Mouse (Mus musculus) lung, postnatal 25 days (tissue): ENCODE measurements around the gene Ace.

Experiments used
- DNase-seq: peaks from one replicate; pipeline ENCODE4 v3.0.0; 2022; ENCODE audit warnings: low spot score

The Ace gene

DNA sequence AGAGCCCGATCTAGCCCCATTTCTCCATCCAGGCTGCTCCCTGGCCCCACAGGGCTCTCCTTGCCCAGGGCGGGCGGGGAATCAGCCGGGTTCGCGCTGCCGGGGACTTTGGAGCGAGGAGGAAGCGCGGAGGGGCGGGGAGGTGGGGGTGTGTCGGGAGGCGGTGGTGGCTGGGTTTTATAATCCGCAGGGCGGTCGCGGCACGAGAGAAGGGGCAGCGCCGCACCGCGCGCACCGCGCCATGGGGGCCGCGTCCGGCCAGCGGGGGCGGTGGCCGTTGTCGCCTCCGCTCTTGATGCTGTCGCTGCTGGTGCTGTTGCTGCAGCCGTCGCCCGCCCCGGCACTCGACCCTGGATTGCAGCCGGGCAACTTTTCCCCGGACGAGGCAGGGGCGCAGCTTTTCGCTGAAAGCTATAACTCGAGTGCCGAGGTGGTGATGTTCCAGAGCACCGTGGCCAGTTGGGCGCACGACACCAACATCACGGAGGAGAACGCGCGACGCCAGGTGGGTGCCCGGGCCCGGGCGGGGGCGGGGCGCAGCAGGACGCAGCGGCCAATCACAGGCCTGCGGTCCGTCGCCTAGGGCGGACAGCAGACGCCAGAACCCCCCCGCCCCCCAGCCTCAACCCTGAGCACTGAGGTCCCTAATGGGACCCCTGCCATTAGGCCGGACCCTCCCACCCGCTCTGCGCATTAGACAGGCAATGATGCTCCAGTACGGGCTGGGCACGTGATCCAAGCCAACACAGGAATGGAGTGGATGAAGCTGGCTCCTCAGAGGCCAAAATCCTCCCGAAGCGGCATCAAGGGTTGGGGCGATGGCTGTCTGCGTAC lies at the start of gene Ace:
Ace (plus strand) TSS at position 205 of the 834 bp plus-strand sequence.
- peak; percentile 66 for DNase-seq

DNA sequence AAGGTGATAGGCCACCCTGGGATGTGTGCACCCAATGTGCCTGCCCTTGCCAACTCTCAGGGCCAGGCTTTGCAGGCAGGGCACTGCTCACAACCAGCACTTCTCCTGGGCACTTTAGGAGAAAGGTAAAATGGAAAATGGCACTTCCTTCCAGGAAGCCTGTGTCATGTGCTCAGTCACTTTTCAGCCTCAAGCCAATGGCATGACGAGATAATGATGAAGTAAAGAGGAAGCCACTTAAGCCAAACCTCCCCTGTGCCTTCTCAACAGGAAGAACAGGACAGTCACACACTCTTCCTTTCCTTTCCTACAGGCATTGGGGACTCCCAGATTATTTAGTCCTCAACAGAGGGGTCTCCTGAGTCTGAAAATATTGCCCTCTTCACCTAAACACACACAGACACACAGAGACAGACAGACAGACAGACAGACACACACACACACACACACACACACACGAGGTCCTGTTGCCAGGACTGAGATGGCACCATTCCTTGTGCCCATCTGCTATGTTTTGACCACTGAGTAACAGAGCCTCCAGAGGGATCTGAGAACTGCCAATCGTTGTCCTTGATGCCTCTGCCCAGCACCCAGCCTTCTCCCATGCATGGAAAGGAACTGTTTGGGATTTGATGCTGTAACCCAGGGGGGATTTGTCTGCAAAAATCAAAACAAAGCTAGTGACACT lies 47.5 kb upstream of the Ace start:
- no peak for DNase-seq

DNA sequence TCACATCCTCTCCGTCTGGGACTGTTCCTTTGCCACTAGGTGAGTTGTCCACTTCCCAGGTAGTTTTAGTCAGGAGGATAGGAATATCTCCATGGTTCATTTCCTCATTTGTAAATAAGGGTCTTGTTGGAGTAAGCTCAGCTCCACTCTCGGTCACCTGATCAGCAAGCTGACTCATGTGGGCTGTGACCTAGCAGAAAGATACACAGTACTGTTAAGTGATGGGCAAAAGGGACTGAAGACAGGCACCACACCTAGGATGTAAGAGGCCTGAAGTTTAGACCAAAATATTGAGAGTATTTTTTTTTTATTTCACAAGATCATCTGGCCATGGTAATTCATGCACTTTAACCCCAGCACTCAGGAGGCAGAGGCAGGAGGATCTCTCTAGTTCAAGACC lies 46.9 kb upstream of the Ace start:
- DNase-seq: no peak

DNA sequence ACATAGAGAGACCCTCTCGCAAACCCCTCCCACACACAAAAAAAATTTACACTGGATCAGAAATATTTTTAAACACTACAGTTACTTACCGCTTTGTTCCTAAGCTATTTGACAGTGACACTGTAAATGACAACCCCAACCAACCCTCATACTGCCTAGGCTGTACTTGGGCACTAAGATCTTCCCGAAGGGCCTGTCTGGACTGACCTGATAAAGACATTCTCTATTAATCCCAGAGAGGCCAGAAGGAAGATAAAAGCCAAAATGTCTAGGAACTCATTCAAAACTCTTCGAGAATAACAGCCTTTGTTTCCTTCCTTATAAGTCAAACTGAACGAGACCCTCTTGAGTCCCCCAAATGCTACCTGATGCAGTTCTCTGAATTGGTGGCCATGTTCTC lies 46.5 kb upstream of the Ace start:
- DNase-seq: no peak

DNA sequence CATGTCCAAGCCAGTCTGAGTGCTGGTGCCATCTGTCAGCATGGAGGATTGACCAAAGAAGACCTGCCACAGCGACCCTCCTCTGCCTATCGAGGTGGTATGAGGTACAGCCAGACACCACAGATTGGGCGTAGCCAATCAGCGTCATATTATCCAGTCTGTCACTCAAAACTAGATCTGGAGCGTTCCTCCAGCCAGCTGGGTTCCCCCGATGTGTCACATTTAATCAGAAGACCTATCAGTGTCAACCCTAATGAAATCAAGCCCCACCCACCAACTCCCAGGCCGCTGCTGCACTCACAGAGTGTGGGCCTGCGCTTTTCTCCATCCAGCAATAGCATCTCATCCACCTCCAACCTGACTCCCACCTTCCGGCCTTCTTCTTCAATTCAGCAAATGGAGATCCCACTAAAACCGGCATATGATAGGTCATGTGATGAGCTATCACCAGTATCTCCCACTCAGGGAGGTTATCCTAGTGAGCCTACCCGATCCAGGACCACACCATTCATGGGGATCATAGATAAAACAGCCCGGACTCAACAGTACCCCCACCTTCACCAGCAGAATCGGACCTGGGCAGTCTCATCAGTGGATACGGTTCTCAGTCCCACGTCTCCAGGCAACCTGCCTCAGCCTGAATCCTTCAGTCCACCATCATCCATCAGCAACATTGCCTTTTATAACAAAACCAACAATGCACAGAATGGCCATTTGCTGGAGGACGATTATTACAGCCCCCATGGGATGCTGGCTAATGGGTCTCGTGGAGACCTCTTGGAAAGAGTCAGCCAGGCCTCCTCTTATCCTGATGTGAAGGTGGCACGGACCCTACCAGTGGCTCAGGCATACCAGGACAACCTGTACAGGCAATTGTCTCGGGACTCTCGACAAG lies 44.7 kb upstream of the Ace start:
- no peak for DNase-seq

DNA sequence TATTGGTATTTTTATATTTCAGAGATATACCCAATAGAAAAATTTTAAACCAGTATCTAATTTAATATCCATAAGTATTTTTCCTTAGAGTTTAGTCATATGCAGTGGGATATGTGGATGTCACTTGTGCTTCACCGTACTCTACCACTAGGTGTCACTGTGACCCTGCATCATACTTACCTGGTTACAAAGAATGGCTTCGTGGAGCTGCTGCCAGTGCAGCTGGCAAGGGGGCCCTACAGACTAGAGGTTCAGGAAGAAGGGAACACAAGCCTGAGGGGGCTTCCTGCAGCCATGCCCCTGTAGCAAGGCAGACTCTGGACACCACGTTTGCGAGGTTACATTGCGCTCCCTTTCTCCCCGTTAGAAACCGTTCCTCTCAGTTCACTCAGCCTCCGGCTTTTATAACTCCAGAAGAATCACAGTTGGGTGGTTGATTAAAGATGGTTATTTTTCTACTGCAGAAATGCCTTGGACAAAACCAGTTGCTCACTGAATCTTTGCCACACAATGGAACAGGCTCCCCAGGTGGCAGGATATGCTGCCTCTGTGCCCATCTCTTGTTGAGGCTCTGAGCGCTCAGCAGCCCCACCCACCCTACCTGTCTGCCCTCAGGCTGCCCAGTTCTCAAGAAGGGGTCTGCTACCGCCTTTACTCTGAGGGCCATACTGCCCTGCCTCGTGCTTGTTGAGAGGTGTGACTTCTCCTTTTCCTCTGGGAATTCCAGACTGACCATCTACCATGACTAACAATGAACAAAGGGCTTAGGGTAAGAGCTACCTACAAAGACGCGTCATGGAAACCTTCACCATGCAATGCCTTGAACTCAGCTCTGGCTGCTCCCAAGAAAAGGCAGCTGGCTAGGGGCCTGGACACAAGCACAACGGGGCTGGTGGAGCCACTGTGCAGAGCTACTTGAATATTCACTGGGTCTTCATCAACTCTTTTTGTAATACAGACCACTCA lies 40.4 kb upstream of the Ace start:
- DNase-seq: peak; percentile 85

DNA sequence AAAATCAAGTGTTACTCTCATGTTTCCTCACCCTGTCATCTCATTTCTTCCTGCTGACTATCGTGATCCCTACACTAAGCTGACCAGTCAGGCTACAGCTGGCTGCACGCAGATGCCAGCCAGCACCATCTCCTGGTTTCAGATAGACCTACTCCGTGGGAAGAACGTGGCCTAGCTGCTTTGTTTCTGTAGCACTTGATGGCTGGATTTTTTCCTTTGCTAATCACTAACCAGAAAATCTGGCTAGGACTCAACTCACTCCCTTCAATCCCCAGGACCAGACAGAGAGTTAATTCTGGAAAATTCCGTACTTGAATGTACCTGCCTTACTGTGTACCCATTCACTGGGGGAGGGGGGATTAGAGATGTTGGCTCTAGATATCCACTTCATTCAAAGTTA lies 39.6 kb upstream of the Ace start:
- DNase-seq: no peak

DNA sequence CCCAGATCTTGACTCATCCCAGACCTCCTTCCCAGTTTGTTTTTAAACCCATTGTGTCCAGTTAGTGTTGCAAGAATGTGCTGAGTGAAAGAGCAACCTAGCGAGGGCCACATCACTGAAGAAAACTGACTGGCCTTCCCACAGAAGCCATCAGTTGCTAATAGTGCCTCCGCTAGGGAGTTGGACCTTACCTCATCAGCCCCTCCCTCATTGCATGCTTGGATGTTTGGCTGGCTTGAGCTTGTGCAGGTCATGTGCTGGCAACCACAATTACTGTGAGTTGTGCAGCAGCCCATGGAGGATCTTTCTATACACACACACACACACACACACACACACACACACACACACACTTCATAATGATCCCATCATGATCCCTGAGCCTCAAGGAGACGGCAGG lies 36.4 kb upstream of the Ace start:
- DNase-seq: no peak

DNA sequence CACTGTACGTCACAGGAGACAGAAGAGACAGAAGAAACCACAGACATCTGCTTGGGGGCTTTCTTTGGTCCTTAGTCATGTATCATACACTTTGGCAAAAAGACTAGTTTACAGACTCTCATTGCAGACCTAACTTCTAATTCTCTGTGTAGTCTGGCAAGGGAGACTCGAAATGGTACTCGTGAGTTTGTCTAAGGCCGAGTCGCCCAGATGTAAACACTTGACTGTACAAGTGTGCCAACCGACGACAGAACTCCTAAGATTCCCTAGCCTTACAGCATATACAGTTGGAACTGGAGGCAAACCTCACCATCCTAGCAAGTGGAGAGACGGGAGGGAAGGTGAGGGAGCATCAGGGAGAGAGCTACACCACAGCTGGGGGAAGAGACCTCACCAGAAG lies 34.0 kb upstream of the Ace start:
- DNase-seq: peak; percentile 70

DNA sequence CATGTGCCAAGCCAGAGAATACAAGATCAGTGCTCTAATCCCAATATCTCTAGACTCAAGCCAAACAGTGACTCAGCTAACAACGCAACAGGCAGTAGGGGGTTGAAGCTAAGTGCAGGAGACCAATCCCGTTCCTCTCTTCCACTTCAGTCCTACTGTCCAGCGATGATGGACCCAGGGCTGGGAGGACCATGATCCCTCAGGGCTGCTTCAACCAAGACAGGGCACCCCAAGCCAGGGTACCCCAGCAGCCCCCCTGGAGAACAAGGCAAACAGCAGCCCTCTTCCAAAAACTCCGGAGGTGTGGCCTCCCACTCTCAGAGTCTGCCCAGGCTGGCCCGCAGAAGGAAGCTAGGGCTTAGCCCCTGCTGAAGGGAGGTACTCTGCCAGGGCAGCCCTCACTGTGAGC lies 33.4 kb upstream of the Ace start:
- no peak for DNase-seq

DNA sequence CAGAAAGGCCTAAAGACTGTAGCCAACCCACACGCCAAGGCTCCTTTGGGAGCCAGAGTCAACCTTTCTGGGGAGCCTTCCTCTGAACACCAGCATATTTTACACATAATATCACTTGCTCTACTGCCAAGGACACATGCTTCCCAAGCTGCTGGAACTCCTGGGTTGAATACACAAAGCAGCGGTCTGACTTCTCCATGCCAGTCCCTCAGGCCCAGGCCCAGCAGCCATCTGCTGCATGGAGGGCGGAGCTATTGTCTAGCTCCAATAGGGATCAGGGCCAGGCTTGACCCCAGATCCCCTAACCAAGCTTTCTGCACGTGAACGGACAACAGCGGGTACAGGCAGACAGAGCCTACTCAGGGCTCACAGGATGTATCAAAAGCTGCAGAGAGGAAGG lies 32.9 kb upstream of the Ace start:
- DNase-seq: no peak

DNA sequence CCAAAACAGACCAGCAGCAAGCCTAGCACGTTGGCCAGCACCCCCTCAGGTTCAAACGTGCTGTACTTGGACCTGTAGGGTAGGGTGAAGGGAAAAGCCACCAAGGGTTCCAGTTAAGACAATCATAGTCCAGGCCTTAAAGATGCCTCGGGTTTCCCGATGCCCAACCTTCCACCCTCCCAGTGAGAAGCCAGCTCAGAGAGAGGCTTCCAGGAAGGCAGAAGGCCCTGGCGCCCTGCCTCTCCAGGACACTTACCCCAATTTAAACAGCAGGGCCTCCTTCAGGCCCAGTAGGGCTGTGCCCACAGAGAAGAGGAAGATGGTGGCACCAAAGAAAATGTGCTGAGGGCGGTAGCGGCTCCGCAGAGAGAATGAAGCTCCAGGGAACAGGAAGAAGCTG lies 32.2 kb upstream of the Ace start:
- DNase-seq: no peak

DNA sequence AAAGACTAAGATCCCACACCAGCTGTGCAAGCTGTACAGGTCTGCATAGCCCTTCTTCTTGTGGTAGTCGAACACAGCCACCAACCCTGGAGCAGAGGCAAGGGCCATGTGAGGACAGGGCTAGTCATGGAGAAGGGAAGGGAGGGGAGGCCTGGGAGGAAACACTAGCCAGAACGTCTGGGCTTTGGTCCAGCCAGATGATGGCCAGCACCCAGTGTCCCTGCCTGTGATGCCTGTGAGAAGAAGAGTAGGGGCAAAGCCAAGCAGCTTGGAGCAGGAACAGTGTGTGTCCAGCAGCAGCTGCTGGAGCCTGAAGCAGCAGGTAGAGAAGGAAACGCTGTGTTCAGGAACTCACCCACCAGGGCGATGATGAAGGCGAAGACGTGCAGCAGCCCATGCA lies 31.5 kb upstream of the Ace start:
- peak; percentile 64 for DNase-seq

DNA sequence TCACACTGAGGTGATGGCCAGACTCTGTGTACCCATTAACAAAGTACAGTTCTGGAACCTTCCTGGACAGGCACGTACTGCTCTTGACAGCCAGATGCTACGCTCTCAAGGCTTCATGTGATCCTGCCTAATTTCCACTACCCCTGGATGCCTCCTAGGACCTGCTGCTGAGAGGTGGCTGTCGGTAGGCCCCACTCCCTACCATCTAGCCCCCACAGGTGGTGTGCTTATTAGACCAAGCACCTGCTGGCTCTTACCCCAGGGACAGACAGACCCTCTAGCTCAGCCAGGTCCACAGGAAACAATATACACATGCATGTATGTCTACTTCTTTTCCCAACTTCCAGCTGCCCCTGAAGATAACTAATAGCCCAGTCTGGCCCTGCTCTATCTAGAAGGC lies 30.8 kb upstream of the Ace start:
- DNase-seq: no peak

DNA sequence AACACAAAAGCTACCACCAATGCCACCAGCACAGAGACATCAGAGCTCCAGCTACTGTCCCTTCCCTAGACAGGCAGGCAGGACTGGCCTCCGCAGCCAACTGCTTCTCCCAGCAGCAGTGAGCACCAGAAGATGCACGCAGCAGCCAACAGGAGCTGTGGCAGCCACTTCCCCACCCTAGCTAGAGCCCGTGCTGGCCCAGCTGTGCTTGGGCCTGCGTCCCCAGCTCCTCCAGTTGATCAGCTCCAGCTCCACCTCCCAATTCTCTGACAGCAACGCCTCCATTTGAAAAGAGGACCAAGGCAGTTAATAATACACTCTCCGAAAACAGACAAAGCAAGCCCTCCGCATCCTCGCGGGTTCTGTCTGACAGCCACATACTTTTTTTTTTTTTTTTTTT lies 29.0 kb upstream of the Ace start:
- no peak for DNase-seq

DNA sequence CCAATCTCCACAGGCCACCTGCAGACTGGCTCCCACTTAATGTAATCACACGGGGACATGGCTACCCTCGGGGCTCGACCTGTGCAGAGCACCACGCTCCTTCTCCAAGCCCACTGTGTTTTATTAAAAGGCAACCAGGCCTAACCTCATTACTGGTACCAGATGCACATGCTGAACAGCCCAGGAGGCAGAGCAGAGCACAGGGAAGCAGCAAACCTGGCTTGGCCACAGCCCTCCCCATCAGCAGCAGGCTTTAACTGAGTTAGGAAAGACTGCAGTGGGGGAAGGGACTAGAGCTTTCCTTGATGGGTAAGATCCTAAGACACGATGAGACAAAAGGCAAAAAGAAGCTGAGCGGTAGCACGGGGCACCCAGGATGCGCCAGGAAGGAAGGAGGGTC lies 25.8 kb upstream of the Ace start:
- DNase-seq: no peak

DNA sequence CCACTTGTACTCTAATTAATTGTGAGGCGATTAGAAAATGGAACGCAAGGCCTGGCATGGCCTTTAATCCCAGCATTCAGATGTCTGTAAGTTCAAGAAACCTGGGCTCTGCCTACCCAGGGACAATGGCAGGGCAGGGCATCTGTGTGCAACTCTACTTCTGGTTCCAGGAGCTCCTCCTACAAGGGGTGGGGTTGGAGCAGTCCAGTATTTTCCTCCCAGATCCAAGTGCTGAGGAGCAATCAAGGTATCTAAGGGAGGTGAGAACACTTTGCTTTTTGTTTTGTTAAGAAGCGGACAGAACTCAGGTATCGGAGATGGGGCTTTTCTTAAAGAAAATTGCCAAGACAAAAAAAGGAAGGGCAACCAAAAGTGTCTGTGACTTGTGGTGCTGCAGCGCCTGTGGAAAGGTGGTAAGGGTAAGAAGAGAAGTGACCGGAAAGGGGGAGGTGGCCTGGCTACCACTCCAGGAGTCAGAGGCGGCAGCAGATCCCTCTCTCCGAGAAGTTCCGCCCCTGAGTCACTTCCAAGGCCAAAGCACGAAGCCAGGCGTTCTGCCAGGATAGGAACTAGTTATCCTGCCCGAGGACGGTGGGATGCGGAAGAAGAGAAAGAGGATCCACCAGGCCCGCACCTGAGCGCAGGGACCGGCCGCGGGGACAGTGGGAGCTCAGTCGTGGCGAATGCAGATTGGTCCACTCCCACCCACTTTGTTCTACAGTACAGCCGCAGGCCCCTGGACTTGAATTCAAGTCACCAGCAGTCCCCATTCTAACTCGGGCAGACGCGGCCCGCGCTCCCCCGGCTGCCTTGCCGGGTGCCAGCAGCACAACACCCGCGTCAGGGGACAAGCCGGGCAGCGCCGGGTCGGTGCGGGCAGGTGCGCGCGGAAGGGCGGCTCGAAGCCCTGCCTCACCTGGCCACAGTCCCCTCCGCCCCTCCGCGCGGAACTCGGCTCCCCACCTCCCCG lies 24.3 kb upstream of the Ace start:
- DNase-seq: peak; percentile 84

DNA sequence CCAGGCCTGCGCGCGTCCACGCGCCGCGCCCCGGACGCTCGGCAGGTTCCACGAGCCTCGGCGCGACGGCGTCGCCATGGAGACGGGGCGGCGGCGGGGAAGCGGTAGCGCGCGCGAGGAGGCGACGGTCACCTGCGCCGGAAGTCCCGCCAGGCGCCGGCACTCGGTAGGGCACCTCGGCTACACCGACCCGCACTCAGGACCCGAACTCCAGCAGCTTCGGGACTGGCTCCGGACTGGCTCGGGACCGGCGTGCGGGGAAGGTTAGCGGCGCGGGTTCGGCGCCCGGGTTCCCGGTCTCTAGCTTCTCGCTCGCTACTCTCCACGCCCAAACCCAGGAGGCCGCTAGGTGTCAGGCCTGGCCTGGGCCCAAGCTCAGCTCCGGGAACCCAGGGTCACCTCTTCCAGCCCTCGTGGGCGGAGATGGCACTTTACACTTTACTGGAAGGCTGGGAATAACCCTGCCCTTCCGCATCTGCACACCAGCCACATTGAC lies 23.6 kb upstream of the Ace start:
- DNase-seq: peak; percentile 89

DNA sequence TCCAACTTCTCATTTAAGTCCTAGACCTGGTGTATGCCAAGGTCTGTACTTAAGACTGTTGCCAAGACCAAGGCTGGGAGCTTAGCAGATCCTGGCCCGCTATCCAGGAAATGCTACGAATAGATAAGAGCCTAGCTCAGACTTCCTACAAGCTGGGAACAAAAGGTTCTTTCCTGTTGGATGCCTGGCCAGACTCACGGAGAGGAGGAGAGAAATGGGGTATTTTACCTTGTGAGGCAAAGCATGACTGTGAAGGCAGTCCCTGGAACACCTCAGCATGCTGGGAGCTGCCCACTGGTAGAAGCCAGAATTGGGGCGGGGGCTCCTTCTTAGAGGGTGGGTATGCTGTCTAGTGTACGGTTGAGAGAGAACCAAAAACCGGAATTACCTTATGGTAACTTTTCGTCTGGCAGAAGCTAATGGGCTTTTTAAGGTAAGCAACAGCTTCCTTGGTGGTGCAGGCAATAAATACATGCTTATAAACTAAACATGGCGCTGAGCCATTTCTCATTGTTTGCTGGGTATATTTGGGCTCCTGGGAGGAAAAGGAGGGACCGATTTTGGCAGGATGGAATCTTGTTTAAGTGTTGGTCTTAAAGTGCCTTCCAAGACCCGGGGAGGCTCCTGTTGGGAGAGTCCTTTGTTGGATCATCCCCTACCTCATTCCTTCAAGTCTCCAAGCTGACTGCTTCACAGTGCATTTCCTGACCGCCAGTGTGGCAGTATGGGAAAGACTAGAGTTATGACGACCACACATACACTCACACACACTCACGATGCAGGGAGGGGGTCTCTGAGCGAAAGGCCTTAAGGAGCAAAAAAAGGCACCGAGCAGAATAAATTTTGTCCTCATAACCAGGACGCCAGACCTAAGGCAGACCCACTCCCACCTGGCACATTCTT lies 22.7 kb upstream of the Ace start:
- peak; percentile 91 for DNase-seq
